Mouse (Mus musculus) forebrain, postnatal 0 days (tissue): Measurements from ENCODE around the gene Ndufa13. TPM values are rescaled to one million over a fixed set of nuclear protein-coding genes. Genes with fewer than 3 reads are reported as not detected.

Experiments used
- ATAC-seq: fragments of 200-750 bp; cut with Nextera tagmentation; 2 replicates; pipeline ENCODE4 v1.8.0; 2017; ENCODE audit warnings: mild to moderate bottlenecking, moderate library complexity
- DNase-seq: peaks from one replicate; pipeline ENCODE4 v3.0.0-alpha.2; 2015
- H3K27ac ChIP-seq: fragments of 300-500 bp; sonication (generic); 2 replicates; pipeline ENCODE4 v1.5.1; 2014; ENCODE audit warnings: low read depth, mild to moderate bottlenecking, antibody characterized with exemption, low read length, moderate library complexity, mixed read lengths
- H3K27me3 ChIP-seq: fragments of 300-500 bp; sonication (generic); 2 replicates; pipeline ENCODE4 v1.6.1; 2014; ENCODE audit warnings: mild to moderate bottlenecking, low read length, mixed read lengths; ENCODE audit not compliant: insufficient read depth
- H3K36me3 ChIP-seq: fragments of 300-500 bp; sonication (generic); 2 replicates; pipeline ENCODE4 v1.6.1; 2014; ENCODE audit warnings: mild to moderate bottlenecking, moderate library complexity; ENCODE audit not compliant: insufficient read depth
- H3K4me1 ChIP-seq: fragments of 300-500 bp; sonication (generic); 2 replicates; pipeline ENCODE4 v1.6.1; 2014; ENCODE audit warnings: antibody characterized with exemption; ENCODE audit not compliant: insufficient read depth
- H3K4me2 ChIP-seq: fragments of 300-500 bp; sonication (generic); 2 replicates; pipeline ENCODE4 v1.6.1; 2014; ENCODE audit warnings: low read depth, mild to moderate bottlenecking, moderate library complexity
- H3K4me3 ChIP-seq: fragments of 300-500 bp; sonication (generic); 2 replicates; pipeline ENCODE4 v1.5.1; 2014; ENCODE audit warnings: low read depth, low read length, mixed read lengths
- H3K9ac ChIP-seq: fragments of 300-500 bp; sonication (generic); 2 replicates; pipeline ENCODE4 v1.6.1; 2014; ENCODE audit warnings: mild to moderate bottlenecking
- H3K9me3 ChIP-seq: fragments of 300-500 bp; sonication (generic); 2 replicates; pipeline ENCODE4 v1.6.1; 2016; ENCODE audit warnings: low read length
- CTCF ChIP-seq: sonication (generic); IDR thresholded peaks from 2 replicates; pipeline ENCODE4 v1.5.1; 2016; ENCODE audit warnings: antibody characterized with exemption, control low read depth, low read depth
- WGBS: fragments of 180-500 bp; shearing (Covaris S2); extraction: QIAGEN DNeasy Blood & Tissue Kit; methylation state at CpG from one replicate; pipeline ENCODE4 v1.1.7; 2014; 5-methylcytosine and 5-hydroxymethylcytosine counted together
- polyA plus RNA-seq: library from polyadenylated mRNA; unstranded; fragments of >200 nt; fragmentation: Nextera tagmentation; extraction: Ambion mirVana; gene quantifications from 2 replicates; pipeline ENCODE4 v1.2.1, GENCODE M21; 2015
- total RNA-seq: library from RNA; depleted of rRNA; stranded (reverse); fragments of >200 nt; gene quantifications from 2 replicates; pipeline ENCODE4 v1.2.3, GENCODE M21; 2014

The Ndufa13 gene
- total and polyA plus RNA-seq, 2 experiments from 2014 or later: 90.7 to 209 TPM

DNA sequence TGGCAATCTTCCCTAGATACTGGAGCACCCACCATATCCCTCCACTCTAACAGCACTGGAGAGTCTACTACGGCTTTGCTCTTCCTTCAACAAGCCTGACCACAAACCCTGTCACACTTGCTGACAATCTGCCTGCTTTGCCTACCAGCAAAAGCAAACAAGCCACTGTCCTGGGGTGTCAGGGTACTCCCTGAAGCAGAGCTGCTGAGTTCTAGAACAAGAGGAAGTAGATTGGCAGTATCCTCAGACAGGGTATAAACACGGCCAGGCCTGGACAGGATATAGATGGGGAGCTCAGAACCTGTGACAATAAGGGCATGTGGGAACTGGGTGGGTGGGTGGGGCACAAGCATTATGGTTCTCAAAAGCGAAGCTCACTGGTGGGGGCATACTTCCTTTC is 35.1 kb upstream of the Ndufa13 start:
- Histone ChIP-seq H3K9me3 (no peaks in the 10 kb centered on the region), H3K9ac (no peak overlapping the region), H3K27me3 (no peaks in the 10 kb centered on the region), H3K36me3 (peaks cover 5% of the 10 kb centered on the region; the same call in 1 of the 2 replicates), H3K4me2 (no peak overlapping the region), H3K27ac (no peak overlapping the region), H3K4me1 (no peaks in the 10 kb centered on the region), H3K4me3 (no peak overlapping the region)
- WGBS: 92% methylated on average over 3 of the region's 3 CpGs
- no peak for TF ChIP-seq CTCF
- DNase-seq (no peak), ATAC-seq (no peak)

DNA sequence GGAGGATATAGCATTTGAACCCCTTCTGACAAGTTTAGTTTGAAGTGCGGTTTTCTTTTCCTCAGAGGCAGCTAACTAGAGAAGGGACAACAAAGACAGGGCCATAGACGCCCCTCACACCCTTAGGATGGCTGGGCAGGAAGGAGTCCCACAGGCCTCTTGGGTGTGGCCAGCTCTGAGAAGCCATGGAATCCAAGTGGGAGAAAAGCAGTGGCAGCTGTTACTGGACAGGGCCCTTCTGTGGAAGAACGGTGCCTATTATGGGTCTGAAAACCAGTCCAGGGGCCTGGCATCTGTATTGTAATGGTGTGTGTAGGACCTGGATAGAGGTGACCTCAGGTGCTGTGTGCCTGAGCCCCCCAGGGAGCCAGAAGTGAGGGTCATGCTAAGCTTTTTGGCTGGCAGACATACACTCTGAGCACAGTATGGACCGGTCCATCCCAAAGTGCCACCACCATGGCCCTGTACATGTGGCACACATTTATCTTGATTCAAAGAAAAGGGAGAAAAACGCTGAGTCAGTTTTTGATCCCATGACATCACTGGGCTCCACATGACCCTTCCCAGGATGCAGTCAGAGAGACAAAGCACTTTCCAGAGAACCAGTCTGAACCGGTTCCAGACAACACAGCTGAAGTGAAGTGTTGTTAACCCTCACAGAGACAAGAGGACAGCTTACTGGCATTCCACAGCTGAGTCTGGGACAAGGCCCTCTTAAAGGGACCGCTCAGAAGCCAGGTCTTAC is 33.9 kb upstream of the Ndufa13 start:
- ATAC-seq: peak; percentile 96
- Histone ChIP-seq H3K9me3 (no peaks in the 10 kb centered on the region), H3K36me3 (peaks cover 5% of the 10 kb centered on the region; the same call in 1 of the 2 replicates), H3K4me2 (no peak overlapping the region), H3K27ac (0 out of 2 replicates have a peak overlapping the region, but pooled peaks have one; percentile 40), H3K4me1 (no peaks in the 10 kb centered on the region), H3K4me3 (no peak overlapping the region), H3K27me3 (no peaks in the 10 kb centered on the region), H3K9ac (peak overlapping the region; percentile 14; the same call in 1 of the 2 replicates)
- TF ChIP-seq CTCF: no peak
- DNase-seq: peak; percentile 27
- 60% methylated on average over 7 of the region's 7 CpGs for WGBS

DNA sequence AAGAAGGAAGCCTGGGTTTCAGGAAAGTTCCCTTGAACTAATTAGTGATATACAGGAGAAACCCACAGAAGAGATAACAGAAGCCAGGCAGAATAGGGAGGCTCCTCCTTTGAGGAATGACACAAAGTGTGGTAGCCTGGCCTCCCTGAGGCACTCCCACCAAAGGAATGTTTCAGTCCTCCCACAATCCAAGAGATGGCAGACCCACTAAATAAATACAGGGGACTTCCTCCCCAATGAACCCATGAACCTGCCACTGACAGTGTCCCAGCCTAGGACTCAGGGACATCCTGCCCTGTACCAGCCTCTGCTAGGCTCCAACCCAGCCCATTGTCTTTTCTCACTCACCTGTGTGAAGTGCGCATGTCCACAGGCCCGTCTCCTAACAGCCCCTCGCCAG is 33.1 kb upstream of the Ndufa13 start:
- 93% methylated on average over 3 of the region's 3 CpGs for WGBS
- H3K36me3 ChIP-seq: peaks cover 5% of the 10 kb centered on the region; the same call in 1 of the 2 replicates
- no peak overlapping the region for H3K27ac ChIP-seq
- ATAC-seq: no peak
- no peaks in the 10 kb centered on the region for H3K27me3 ChIP-seq
- DNase-seq: no peak
- H3K4me1 ChIP-seq: no peaks in the 10 kb centered on the region
- H3K9ac ChIP-seq: no peak overlapping the region
- no peak overlapping the region for H3K4me2 ChIP-seq
- no peak overlapping the region for H3K4me3 ChIP-seq
- no peak for TF ChIP-seq CTCF
- H3K9me3 ChIP-seq: no peaks in the 10 kb centered on the region

DNA sequence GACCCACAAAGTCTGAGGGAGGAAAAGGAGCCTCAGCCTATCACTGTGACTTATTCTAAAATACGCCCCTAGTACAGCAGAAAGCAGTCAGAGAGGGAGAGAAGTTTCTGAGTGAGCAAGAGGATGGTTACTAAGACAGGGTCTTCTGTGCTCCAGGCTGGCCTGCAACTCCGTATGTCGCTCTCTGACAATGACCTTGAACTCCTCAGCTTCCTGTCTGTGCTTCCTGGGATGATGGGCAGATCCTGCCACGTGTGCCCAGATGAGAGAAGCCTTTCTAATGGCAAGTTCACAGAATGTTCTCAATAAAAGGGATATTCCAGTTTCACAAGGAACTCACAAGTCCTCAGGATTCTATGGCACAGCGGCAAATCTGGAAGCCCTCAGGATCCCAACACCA is 32.2 kb upstream of the Ndufa13 start:
- H3K4me1 ChIP-seq: no peaks in the 10 kb centered on the region
- no peak for ATAC-seq
- H3K36me3 ChIP-seq: peaks cover 5% of the 10 kb centered on the region; the same call in 1 of the 2 replicates
- no peak overlapping the region for H3K9ac ChIP-seq
- no peaks in the 10 kb centered on the region for H3K9me3 ChIP-seq
- H3K27me3 ChIP-seq: no peaks in the 10 kb centered on the region
- no peak for TF ChIP-seq CTCF
- no peak overlapping the region for H3K4me3 ChIP-seq
- no peak for DNase-seq
- no peak overlapping the region for H3K27ac ChIP-seq
- 91% methylated on average over 5 of the region's 5 CpGs for WGBS
- H3K4me2 ChIP-seq: no peak overlapping the region

DNA sequence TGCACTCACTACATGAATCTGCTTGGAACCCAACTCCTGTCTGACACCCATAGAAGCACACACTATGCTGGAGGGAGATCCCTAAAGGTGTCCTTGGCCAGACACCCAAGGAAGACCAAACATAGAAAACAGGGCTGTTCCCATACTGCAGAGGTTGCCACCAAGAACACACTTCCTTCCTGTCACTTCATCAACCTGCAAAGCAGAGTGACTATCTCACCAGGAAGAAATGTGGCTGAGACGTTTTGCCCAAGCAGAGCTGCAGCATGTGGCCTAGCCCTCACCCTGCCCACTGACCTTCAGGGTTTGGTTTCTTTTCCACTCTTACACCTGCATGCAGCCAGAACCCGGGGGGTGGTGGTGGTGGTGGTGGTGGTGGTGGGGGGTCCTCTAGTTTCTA is 31.5 kb upstream of the Ndufa13 start:
- no peaks in the 10 kb centered on the region for H3K4me1 ChIP-seq
- no peak overlapping the region for H3K9ac ChIP-seq
- no peak overlapping the region for H3K4me2 ChIP-seq
- no peak for TF ChIP-seq CTCF
- ATAC-seq (no peak), DNase-seq (no peak)
- WGBS: 82% methylated on average over 2 of the region's 2 CpGs
- no peaks in the 10 kb centered on the region for H3K27me3 ChIP-seq
- H3K27ac ChIP-seq: no peak overlapping the region
- H3K4me3 ChIP-seq: no peak overlapping the region
- H3K9me3 ChIP-seq: no peaks in the 10 kb centered on the region
- peaks cover 5% of the 10 kb centered on the region; the same call in 1 of the 2 replicates for H3K36me3 ChIP-seq

DNA sequence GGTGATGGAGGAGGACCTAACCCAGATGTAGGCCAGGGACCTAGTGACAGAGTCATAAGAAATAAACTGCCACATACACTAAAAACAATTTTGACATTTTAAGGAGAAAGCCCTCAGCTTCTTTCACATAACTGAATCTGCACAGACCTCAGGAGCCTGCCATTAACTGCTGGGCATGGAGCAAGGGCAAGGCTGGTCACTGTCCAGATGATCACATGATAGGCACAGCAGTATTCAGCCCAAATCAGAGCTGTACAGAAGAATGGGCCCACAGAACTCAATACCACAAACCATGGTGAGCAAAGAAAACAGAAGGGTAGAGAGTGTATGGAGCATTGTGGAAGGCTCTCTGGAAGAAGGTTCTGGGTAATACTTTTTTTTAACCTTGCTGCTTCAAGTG is 24.5 kb upstream of the Ndufa13 start:
- no peaks in the 10 kb centered on the region for H3K4me1 ChIP-seq
- no peak overlapping the region for H3K9ac ChIP-seq
- no peak for ATAC-seq

DNA sequence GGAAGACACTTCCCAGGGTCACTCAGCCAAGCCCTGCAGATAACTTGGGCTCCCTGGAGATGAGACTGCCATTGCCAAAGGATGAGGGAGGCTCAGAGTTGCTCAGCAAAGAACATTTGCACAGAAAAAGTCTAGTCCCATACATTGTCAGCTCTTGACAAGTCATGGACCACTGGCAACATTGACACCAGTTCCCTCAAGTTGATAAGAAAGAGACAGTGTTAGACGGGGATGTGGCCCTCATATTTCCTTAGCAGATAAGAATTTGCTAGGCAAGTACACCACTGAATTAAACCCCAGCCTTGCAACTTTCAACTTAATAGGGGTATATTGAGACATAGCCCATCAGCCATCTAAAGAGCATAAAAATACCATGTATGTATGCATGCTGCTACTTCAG is 21.6 kb upstream of the Ndufa13 start:
- TF ChIP-seq CTCF: no peak
- DNase-seq: no peak

More for the DNA sequence above, 24.5 kb upstream of the Ndufa13 start:
- Histone ChIP-seq H3K36me3 (no peaks in the 10 kb centered on the region), H3K27me3 (no peaks in the 10 kb centered on the region), H3K9me3 (no peaks in the 10 kb centered on the region), H3K4me2 (no peak overlapping the region), H3K27ac (no peak overlapping the region), H3K4me3 (no peak overlapping the region)
- no peak for TF ChIP-seq CTCF
- DNase-seq: no peak

More for the DNA sequence above, 21.6 kb upstream of the Ndufa13 start:
- ATAC-seq: no peak
- no peaks in the 10 kb centered on the region for H3K27me3 ChIP-seq
- H3K4me3 ChIP-seq: no peak overlapping the region
- H3K9ac ChIP-seq: no peak overlapping the region
- H3K4me1 ChIP-seq: peaks cover 6% of the 10 kb centered on the region
- no peaks in the 10 kb centered on the region for H3K9me3 ChIP-seq
- H3K36me3 ChIP-seq: no peaks in the 10 kb centered on the region
- no peak overlapping the region for H3K27ac ChIP-seq
- H3K4me2 ChIP-seq: no peak overlapping the region
- 81% methylated on average over 1 of the region's 1 CpGs for WGBS
